18 mouse cellular contexts compared by ENCODE assay signal in genomic region chr10:121425079-121425478, GRCm38 (mm10). TPM values are rescaled to one million over a fixed set of nuclear protein-coding genes. Genes with fewer than 3 reads are reported as not detected.
DNase-seq lines count a peak whose midpoint lies in the region; ATAC-seq and TF ChIP-seq lines count a peak whose summit lies in the region.
"Had no signal": no experiment of that assay in that cellular context is flagged by ENCODE, and none has a peak within 500 bp of the region (broad histone marks: within the 10 kb centered on the region; RNA-seq: fewer than 3 reads in every experiment).

No protein-coding gene starts in this region.

- H3K27ac ChIP-seq in heart, embryonic 13.5 days (replicated peaks), result peak overlapping the region; percentile 99
- H3K27ac ChIP-seq in intestine, embryonic 16.5 days (ENCODE audit: low read length), result peak overlapping the region; percentile 52
- H3K27ac ChIP-seq in thymus, adult 2 months (ENCODE audit: control insufficient read depth, insufficient read depth, low read length), result no peak overlapping the region
- H3K27ac ChIP-seq: midbrain, embryonic 12.5 days had no signal

- no peak overlapping the region for H3K9ac ChIP-seq in heart, embryonic 13.5 days
- peak overlapping the region; percentile 9; the same call in 1 of the 2 replicates for H3K9ac ChIP-seq in intestine, embryonic 16.5 days (ENCODE audit: low read depth, low read length)
- H3K9ac ChIP-seq: midbrain, embryonic 12.5 days; neural tube, embryonic 13.5 days had no signal

- no peak for DNase-seq in heart, postnatal 25 days (ENCODE audit: low spot score)
- peak; percentile 37 for DNase-seq in T-cell, adult 2 months (ENCODE audit: low spot score)
- peak; percentile 57 for DNase-seq in thymus, adult 2 months
- no peak for DNase-seq in adrenal gland, adult 8-10 months
- DNase-seq in lung, postnatal 14 days, result no peak
- no peak for DNase-seq in adrenal gland, adult (ENCODE audit: inconsistent age in 2 of 2, low spot score in 1 of 2)
- DNase-seq: cerebellum, postnatal 25 days; kidney, adult 8-10 months; kidney, postnatal 36 days; right cerebral cortex, postnatal 25 days had no signal

- no peak for ATAC-seq in heart, embryonic 13.5 days (ENCODE audit: extremely low read depth, insufficient number of reproducible peaks, low FRiP score, low TSS enrichment)
- no peak for ATAC-seq in intestine, embryonic 16.5 days
- ATAC-seq: forebrain, embryonic 16.5 days; hindbrain, embryonic 16.5 days; Patski had no signal

- WGBS in heart, embryonic 13.5 days, result 70% methylated on average over 5 of the region's 5 CpGs
- 81% methylated on average over 5 of the region's 5 CpGs for WGBS in intestine, embryonic 16.5 days
- 70% methylated on average over 5 of the region's 5 CpGs for WGBS in thymus, adult 2 months

- no peaks in the 10 kb centered on the region for H3K27me3 ChIP-seq in heart, embryonic 13.5 days (replicated peaks)
- H3K27me3 ChIP-seq in intestine, embryonic 16.5 days (replicated peaks; ENCODE audit: control insufficient read depth, insufficient read depth, low read length), result no peaks in the 10 kb centered on the region
- H3K27me3 ChIP-seq in thymus, adult 2 months (ENCODE audit: control insufficient read depth, insufficient read depth, low read length), result no peaks in the 10 kb centered on the region
- H3K27me3 ChIP-seq: midbrain, embryonic 12.5 days; neural tube, embryonic 13.5 days; Patski had no signal

- no peak for TF ChIP-seq CTCF in thymus, adult 2 months (IDR thresholded peaks at IDR 0.05; ENCODE audit: borderline replicate concordance, control insufficient read depth, extremely low read depth, insufficient read depth, low read length, poor library complexity)

- 0 out of 2 replicates have a peak, but pooled peaks cover 7% of the 10 kb centered on the region for H3K36me3 ChIP-seq in heart, embryonic 13.5 days
- H3K36me3 ChIP-seq in intestine, embryonic 16.5 days (ENCODE audit: control insufficient read depth, insufficient read depth, low read length), result no peaks in the 10 kb centered on the region
- H3K36me3 ChIP-seq in thymus, adult 2 months (ENCODE audit: control insufficient read depth, insufficient read depth, low read length), result no peaks in the 10 kb centered on the region
- H3K36me3 ChIP-seq: midbrain, embryonic 12.5 days; neural tube, embryonic 13.5 days had no signal

- H3K9me3 ChIP-seq in heart, embryonic 13.5 days, result no peaks in the 10 kb centered on the region
- no peaks in the 10 kb centered on the region for H3K9me3 ChIP-seq in intestine, embryonic 16.5 days (ENCODE audit: control insufficient read depth, low read length)
- H3K9me3 ChIP-seq: midbrain, embryonic 12.5 days; neural tube, embryonic 13.5 days had no signal

- H3K4me3 ChIP-seq in heart, embryonic 13.5 days, result no peak overlapping the region
- H3K4me3 ChIP-seq in intestine, embryonic 16.5 days (ENCODE audit: low read length), result no peak overlapping the region
- H3K4me3 ChIP-seq in thymus, adult 2 months (ENCODE audit: control insufficient read depth, insufficient read depth, low read length), result no peak overlapping the region
- H3K4me3 ChIP-seq: erythroblast, embryonic 14.5 days; midbrain, embryonic 12.5 days; neural tube, embryonic 13.5 days had no signal

- no peak overlapping the region for H3K4me2 ChIP-seq in heart, embryonic 13.5 days
- no peak overlapping the region for H3K4me2 ChIP-seq in intestine, embryonic 16.5 days (ENCODE audit: low read depth, low read length)
- H3K4me2 ChIP-seq: midbrain, embryonic 12.5 days; neural tube, embryonic 13.5 days had no signal

- no peak for TF ChIP-seq POLR2A in thymus, adult 2 months (IDR thresholded peaks at IDR 0.05; ENCODE audit: control insufficient read depth, extremely low read depth, insufficient read depth, low read length, poor library complexity)

- H3K4me1 ChIP-seq in heart, embryonic 13.5 days, result peaks cover 97% of the 10 kb centered on the region
- H3K4me1 ChIP-seq in intestine, embryonic 16.5 days (ENCODE audit: control insufficient read depth, insufficient read depth, low read length), result peaks cover 78% of the 10 kb centered on the region
- H3K4me1 ChIP-seq in thymus, adult 2 months (replicated peaks; ENCODE audit: control insufficient read depth, insufficient read depth, low read length), result peaks cover 54% of the 10 kb centered on the region

- intact Hi-C loops in heart, postnatal 25 days (cut with DNase I), result no loop called here

RNA-seq across cellular contexts. Expression of gene Rassf3, which starts 51.1 kb away (rescaled TPM):
- 15.2 and 19.2 TPM in 2 replicates for polyA plus RNA-seq in heart, embryonic 13.5 days (2015; fragmentation: Nextera tagmentation; extraction: Ambion mirVana)
- 100 to 1,000 TPM; 146 to 157 TPM for total RNA-seq in heart, postnatal 25 days (2021)
- polyA plus RNA-seq in intestine, embryonic 16.5 days (2015; fragmentation: Nextera tagmentation; extraction: Ambion mirVana), result 15.7 and 22.2 TPM in 2 replicates
- polyA plus RNA-seq in thymus, adult 2 months (2012; rRNA removed), result 12.9 and 15.5 TPM in 2 replicates
- total RNA-seq in adrenal gland, adult 8-10 months (2022), result 10 to 100 TPM; 36.3 to 54.6 (median 44.0) TPM

Comparison
In these comparisons a context has a peak if more than half of its experiments do, and no peak if none do; other contexts are left out.
1. DNase-seq: peak in T-cell, adult 2 months (single experiment) and thymus, adult 2 months (single experiment); none in heart, postnatal 25 days (single experiment), adrenal gland, adult 8-10 months (single experiment), lung, postnatal 14 days (single experiment) and adrenal gland, adult (0 of 2).